Mouse (Mus musculus) retina, embryonic 14.5 days (tissue): ENCODE measurements around the gene Rpl27a.

Experiments
- DNase-seq: peaks from one replicate; pipeline ENCODE4 v3.0.0-alpha.2; 2015; ENCODE audit warnings: low spot score

Rpl27a gene

DNA sequence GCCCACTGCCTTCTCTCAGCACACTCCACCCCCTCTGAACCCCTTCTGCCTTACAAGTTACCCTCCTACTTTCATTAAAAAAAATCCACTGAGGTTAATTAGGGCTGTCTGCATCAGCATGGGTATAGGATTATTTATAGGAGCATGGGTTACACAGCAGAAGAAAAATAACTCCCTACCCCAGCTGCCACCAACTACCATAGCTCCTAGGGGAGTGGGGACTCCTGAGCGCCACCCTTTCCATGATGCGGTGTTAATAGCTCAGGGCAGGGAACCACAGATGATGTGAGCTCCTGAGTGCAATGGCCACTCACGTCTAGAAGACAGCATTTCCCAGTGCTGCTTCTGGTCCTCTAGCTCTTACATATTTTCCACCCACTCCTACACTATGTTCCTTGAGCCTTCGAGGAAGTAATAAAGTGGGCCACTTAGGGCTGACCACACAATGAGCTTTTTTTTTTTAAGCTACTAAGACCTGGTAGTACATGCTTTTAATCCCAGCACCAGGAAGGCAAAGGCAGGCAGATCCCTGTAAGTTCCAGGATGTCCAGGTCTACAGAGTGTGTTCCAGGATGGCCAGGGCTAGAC is 44.9 kb downstream of the Rpl27a start:
- no peak for DNase-seq

DNA sequence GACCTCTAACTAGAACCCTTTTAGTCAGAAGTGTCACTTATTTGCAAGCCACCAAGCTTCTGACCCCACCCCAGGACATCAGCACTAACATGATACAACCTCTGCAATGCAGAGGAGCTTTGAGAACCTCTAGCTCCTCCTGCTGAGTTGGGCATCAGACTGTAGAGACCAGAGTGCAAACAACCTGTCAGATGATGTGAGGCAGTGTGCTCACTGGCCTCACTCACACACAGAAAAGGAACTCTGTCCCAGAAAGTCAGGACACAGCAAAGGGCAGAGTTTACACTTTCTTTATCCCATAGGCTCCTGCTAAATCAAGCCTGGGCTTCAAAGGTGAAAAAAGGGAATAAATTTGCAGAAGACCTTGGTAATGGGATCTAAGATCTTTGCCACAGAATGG is 47.4 kb downstream of the Rpl27a start:
- DNase-seq = no peak

DNA sequence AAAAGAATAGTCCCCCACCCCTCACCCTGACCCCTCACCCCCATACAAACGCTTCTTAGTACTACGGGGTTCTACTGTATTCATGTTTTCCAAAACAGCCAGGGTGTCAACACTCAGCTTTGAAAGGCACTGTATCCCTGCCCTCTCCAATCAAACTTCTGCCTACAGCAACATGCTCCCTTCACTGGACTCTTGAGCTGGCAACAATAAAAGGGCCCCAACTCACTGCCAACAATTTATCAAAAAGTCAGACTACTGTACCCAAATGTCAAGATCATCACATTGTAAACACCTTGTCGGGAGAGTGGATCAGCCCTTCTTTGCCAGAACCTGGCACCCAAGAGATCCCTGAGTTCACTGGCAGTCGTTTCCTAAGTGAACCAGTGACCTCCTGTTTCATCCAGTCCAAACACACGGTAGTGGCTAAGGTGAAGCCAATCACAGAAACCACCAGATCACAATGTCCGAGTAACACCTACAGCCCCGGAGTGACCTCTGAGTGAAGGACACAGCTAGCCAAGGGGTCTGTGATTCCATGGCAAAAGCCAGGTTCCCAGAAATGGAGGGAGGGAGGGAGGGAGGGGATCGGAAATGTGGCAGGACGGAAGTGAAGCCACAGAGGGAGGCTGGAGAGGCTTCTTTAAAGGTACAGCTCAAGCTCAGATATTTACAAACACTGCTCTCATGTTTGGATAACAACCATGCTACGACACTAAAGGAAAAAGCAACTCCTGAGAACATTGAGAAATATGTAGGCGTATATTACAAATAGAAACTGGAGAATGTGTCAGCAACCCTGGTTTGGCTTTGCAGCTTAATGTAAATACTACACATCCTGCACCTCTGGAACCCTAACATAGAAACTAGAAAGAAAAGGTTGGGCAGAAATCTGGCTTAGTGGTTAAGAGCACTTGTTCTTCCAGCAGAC is 48.2 kb downstream of the Rpl27a start:
- no peak for DNase-seq

DNA sequence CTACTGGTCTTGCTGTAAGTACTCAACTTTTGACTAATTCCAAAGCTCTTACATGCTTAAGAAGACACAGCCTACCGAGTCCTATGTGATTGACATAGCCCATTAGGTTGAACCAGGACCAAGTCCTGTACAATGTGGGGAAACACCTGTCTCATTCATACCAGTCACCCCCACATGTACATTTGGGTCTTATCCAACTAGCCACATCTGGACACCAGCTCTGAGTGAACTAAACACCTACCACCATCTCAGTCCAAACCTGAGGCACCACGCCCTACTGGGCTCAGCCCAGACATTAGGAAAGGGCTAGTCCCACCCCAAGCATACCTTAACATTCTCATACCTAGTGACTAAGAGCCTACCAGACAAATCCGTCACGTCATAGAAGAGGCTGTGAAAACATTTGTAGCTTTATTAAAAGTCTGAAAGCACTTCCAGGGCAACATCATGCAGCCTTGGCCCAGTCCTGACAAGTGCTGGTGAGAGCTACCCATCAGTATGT is 49.5 kb downstream of the Rpl27a start:
- no peak for DNase-seq
